Mouse (Mus musculus): ENCODE data around the gene Fig4. TPM values are rescaled to one million over a fixed set of nuclear protein-coding genes. Genes with fewer than 3 reads are reported as not detected.

Fig4 gene
- polyA plus RNA-seq, 1 experiment from 2014 or later = 16.4 TPM

DNA sequence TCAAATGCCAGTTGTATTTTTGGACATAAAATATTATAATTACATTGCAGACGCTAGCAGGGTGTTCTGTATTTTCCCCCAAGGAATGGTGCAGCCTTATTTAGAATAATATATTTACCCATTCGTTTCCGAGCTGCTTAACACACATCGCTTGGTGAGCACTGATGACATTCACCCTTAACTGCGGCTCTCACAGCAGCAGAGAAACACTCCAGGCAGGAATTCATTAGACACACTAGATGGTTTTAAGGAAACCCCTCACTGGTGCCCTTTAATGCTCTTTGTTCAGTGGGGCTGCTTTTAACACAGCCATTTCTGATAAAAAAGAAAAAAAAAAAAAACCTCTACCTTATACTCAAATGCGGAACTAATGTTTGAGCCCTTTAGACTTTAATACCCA, 104.3 kb downstream of the Fig4 start:
- no peaks in the 10 kb centered on the region for H3K36me3 ChIP-seq (ENCODE audit: insufficient read depth)
- no peak overlapping the region for H3K4me2 ChIP-seq
- DNase-seq (no peak), ATAC-seq (ENCODE audit: insufficient read depth) (no peak)
- H3K27me3 ChIP-seq (ENCODE audit: insufficient read depth, low read length) = no peaks in the 10 kb centered on the region
- TF ChIP-seq CTCF (IDR thresholded peaks at IDR 0.05; ENCODE audit: low read depth) = no peak
- WGBS = 79% methylated on average over 6 of the region's 6 CpGs
- H3K4me3 ChIP-seq (ENCODE audit: low read depth, low read length) = no peak overlapping the region
- no peak overlapping the region for H3K9ac ChIP-seq
- no peaks in the 10 kb centered on the region for H3K4me1 ChIP-seq (ENCODE audit: insufficient read depth)
- no peaks in the 10 kb centered on the region for H3K9me3 ChIP-seq (ENCODE audit: low read depth, low read length)
- no peak overlapping the region for H3K27ac ChIP-seq (ENCODE audit: low read depth)

DNA sequence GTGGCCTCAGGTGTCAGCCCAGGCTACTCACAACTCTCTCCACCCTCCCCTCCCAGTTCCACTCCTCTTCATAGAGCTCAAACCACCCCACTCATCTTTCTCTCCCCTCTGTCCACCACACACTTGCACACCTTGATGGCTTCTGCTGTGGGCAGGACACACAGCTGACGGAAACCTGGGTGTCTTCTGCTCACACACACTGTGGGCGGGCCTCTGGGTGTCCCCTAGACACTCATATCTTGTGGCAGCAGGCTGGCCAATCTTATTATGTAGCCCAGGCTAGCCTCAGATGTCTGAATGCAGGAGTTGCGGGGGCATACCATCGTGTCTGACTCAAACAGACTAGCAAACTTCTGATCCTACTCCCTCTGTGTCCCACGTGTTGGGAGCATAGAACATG, 105.3 kb downstream of the Fig4 start:
- no peak overlapping the region for H3K4me3 ChIP-seq (ENCODE audit: low read depth, low read length)
- TF ChIP-seq CTCF (IDR thresholded peaks at IDR 0.05; ENCODE audit: low read depth) = no peak
- ATAC-seq (ENCODE audit: insufficient read depth) (no peak), DNase-seq (no peak)
- no peak overlapping the region for H3K27ac ChIP-seq (ENCODE audit: low read depth)
- H3K36me3 ChIP-seq (ENCODE audit: insufficient read depth) = no peaks in the 10 kb centered on the region
- H3K4me1 ChIP-seq (ENCODE audit: insufficient read depth) = no peaks in the 10 kb centered on the region
- H3K9me3 ChIP-seq (ENCODE audit: low read depth, low read length) = no peaks in the 10 kb centered on the region
- H3K9ac ChIP-seq = no peak overlapping the region
- no peaks in the 10 kb centered on the region for H3K27me3 ChIP-seq (ENCODE audit: insufficient read depth, low read length)
- WGBS = 88% methylated on average over 5 of the region's 5 CpGs
- no peak overlapping the region for H3K4me2 ChIP-seq

DNA sequence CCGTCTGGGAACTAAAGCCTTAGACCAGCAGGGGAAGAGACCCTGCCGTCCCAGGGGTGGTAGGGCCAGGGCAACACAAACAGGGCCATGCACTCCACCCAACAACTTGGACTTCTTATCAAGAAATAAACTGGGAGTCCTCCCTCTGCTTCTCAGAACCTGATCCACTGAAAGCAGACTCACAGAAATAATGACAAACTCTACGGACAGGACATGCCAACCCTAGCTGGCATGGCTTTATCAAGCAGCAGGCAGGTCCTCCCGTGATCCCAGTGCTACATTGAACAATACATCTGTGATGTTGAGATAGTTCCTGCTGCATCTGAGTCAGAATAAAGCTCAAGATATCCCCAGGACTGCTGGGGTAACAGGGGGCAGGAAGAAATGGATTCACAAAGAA, 106.8 kb downstream of the Fig4 start:
- H3K9ac ChIP-seq = no peak overlapping the region
- no peaks in the 10 kb centered on the region for H3K27me3 ChIP-seq (ENCODE audit: insufficient read depth, low read length)
- no peaks in the 10 kb centered on the region for H3K9me3 ChIP-seq (ENCODE audit: low read depth, low read length)
- ATAC-seq (ENCODE audit: insufficient read depth) = no peak
- no peak for DNase-seq
- no peaks in the 10 kb centered on the region for H3K4me1 ChIP-seq (ENCODE audit: insufficient read depth)
- no peak for TF ChIP-seq CTCF (IDR thresholded peaks at IDR 0.05; ENCODE audit: low read depth)
- H3K27ac ChIP-seq (ENCODE audit: low read depth) = no peak overlapping the region; the same call in 1 of the 2 replicates
- H3K4me2 ChIP-seq = no peak overlapping the region
- no peak overlapping the region for H3K4me3 ChIP-seq (ENCODE audit: low read depth, low read length)
- no peaks in the 10 kb centered on the region for H3K36me3 ChIP-seq (ENCODE audit: insufficient read depth)
- WGBS = 82% methylated on average over 4 of the region's 4 CpGs

DNA sequence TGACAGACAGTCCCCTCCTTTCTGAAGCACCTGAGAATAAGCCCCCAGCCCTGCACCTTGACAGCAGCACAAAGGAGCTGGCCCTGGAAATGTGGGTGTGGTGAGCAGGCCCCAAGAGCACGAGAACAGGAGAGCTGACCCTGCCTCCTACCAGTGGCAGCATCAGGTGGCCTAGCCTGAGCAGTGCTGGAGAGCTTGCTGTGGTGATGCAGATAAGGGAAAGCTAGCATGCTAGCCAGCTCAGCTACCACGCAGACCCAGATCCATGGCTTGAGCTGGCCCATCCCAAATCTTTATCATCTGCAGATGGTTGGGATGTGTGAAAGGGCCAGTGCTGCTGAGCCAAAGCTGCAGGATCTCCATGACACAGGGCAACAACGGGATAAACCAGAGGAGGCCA, 113.7 kb downstream of the Fig4 start:
- Histone ChIP-seq H3K4me3 (ENCODE audit: low read depth, low read length) (no peak overlapping the region), H3K27ac (ENCODE audit: low read depth) (no peak overlapping the region), H3K9ac (no peak overlapping the region), H3K27me3 (ENCODE audit: insufficient read depth, low read length) (no peaks in the 10 kb centered on the region), H3K36me3 (ENCODE audit: insufficient read depth) (no peaks in the 10 kb centered on the region), H3K9me3 (ENCODE audit: low read depth, low read length) (no peaks in the 10 kb centered on the region), H3K4me1 (ENCODE audit: insufficient read depth) (no peaks in the 10 kb centered on the region), H3K4me2 (no peak overlapping the region)
- DNase-seq = no peak
- WGBS = 65% methylated on average over 3 of the region's 3 CpGs
- no peak for ATAC-seq (ENCODE audit: insufficient read depth)
- TF ChIP-seq CTCF (IDR thresholded peaks at IDR 0.05; ENCODE audit: low read depth) = no peak

DNA sequence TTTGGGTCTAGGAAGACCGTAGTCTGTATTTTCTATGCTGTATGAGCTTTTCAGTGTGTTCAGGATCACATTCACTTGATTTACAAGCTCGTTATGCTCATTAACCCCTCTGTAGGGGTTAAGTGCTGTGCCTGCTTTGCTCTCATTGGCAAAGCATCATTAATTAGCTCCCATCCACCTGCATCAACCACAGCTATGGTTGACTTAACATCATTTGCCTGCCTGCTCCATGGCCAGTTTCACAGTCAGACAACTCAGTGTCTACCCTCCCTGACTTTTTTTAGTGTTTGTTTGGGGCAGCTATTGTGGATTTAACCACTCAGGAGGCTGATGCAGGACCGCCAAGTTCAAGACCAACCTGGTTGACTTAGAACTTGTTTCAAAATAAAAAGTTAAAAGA, 119.1 kb downstream of the Fig4 start:
- Histone ChIP-seq H3K4me2 (no peak overlapping the region), H3K9ac (no peak overlapping the region), H3K4me3 (ENCODE audit: low read depth, low read length) (no peak overlapping the region), H3K27ac (ENCODE audit: low read depth) (no peak overlapping the region), H3K27me3 (ENCODE audit: insufficient read depth, low read length) (no peaks in the 10 kb centered on the region), H3K36me3 (ENCODE audit: insufficient read depth) (no peaks in the 10 kb centered on the region), H3K4me1 (ENCODE audit: insufficient read depth) (no peaks in the 10 kb centered on the region), H3K9me3 (ENCODE audit: low read depth, low read length) (no peaks in the 10 kb centered on the region)
- DNase-seq (no peak), ATAC-seq (ENCODE audit: insufficient read depth) (no peak)
- WGBS = 88% methylated on average over 3 of the region's 3 CpGs
- TF ChIP-seq CTCF (IDR thresholded peaks at IDR 0.05; ENCODE audit: low read depth) = no peak

DNA sequence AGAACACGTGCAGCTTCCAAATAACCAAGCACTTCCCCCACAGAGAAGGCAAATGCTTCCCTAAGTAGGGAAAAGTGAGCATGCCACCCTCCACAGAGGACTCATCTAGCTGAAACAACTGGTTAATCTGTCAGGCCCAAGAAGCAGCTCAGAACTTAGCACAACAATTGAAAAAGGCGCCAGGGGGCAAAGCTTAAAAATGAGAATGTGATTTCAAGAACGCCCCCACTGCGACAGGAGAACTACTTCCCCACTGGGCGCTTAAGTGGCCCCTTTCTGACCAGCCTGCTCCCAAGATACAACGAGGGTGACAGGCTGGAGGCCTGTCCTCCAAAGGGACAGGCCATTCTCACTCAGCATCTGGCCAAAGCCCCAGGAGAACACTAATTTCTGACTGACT, 120.4 kb downstream of the Fig4 start:
- Histone ChIP-seq H3K36me3 (ENCODE audit: insufficient read depth) (no peaks in the 10 kb centered on the region), H3K9me3 (ENCODE audit: low read depth, low read length) (no peaks in the 10 kb centered on the region), H3K4me1 (ENCODE audit: insufficient read depth) (no peaks in the 10 kb centered on the region), H3K4me2 (no peak overlapping the region), H3K27ac (ENCODE audit: low read depth) (no peak overlapping the region), H3K4me3 (ENCODE audit: low read depth, low read length) (no peak overlapping the region), H3K27me3 (ENCODE audit: insufficient read depth, low read length) (no peaks in the 10 kb centered on the region), H3K9ac (no peak overlapping the region)
- ATAC-seq (ENCODE audit: insufficient read depth) (no peak), DNase-seq (no peak)
- no peak for TF ChIP-seq CTCF (IDR thresholded peaks at IDR 0.05; ENCODE audit: low read depth)
- WGBS = 31% methylated on average over 6 of the region's 6 CpGs

DNA sequence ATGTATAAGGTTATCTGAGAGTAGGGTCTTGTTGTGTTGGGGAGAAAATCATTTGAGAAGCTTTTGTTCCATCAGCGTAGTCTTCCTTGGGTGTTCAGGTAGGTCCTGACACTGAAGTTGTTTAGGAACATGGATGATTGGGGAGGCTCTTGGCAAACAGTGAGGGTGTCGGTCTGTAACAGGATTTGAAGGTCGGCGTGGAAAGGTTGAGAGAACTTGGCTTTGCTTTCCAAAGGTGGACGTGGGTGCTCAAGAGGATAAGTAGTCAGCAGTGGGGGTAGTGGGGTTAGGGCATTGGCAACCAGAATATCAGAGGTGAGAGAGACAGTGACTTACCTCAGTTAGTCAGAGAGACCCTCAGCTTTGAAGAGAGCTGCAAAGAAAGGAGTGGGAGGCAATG, 136.9 kb downstream of the Fig4 start:
- no peak overlapping the region for H3K27ac ChIP-seq (ENCODE audit: low read depth)
- no peak overlapping the region for H3K4me2 ChIP-seq
- no peak for TF ChIP-seq CTCF (IDR thresholded peaks at IDR 0.05; ENCODE audit: low read depth)
- no peak overlapping the region for H3K9ac ChIP-seq
- H3K9me3 ChIP-seq (ENCODE audit: low read depth, low read length) = no peaks in the 10 kb centered on the region
- ATAC-seq (ENCODE audit: insufficient read depth) (no peak), DNase-seq (no peak)
- H3K27me3 ChIP-seq (ENCODE audit: insufficient read depth, low read length) = no peaks in the 10 kb centered on the region
- no peak overlapping the region for H3K4me3 ChIP-seq (ENCODE audit: low read depth, low read length)
- WGBS = 84% methylated on average over 5 of the region's 5 CpGs
- H3K4me1 ChIP-seq (ENCODE audit: insufficient read depth) = no peaks in the 10 kb centered on the region
- no peaks in the 10 kb centered on the region for H3K36me3 ChIP-seq (ENCODE audit: insufficient read depth)

DNA sequence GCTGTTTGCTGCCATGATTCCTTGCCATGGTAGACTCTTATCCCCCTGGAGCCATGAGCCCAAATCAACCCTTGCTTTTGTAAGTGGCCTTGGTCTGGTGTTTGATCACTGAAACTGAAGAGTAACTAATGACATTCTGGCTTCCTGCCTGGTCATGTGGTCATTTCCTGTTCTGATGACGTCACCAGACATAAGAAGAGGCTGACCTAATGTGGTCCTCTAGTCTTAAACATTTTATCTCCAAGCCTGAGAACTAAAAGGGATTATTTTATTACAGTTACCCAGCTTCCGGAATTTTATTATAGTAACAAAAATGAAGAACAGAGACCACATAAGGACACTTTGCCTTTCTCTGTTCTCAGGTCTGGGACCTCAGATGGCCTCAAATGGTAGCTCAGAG, 140.0 kb downstream of the Fig4 start:
- no peaks in the 10 kb centered on the region for H3K4me1 ChIP-seq (ENCODE audit: insufficient read depth)
- no peak overlapping the region for H3K9ac ChIP-seq
- H3K9me3 ChIP-seq (ENCODE audit: low read depth, low read length) = no peaks in the 10 kb centered on the region
- TF ChIP-seq CTCF (IDR thresholded peaks at IDR 0.05; ENCODE audit: low read depth) = no peak
- H3K4me3 ChIP-seq (ENCODE audit: low read depth, low read length) = no peak overlapping the region
- no peak overlapping the region for H3K4me2 ChIP-seq
- no peaks in the 10 kb centered on the region for H3K27me3 ChIP-seq (ENCODE audit: insufficient read depth, low read length)
- 72% methylated on average over 2 of the region's 2 CpGs for WGBS
- H3K36me3 ChIP-seq (ENCODE audit: insufficient read depth) = no peaks in the 10 kb centered on the region
- H3K27ac ChIP-seq (ENCODE audit: low read depth) = no peak overlapping the region
- DNase-seq = no peak
- no peak for ATAC-seq (ENCODE audit: insufficient read depth)

All from lung, embryonic 14.5 days (tissue).